Mouse (Mus musculus): ENCODE measurements around the gene Plbd1. TPM values are rescaled to one million over a fixed set of nuclear protein-coding genes. Genes with fewer than 3 reads are reported as not detected.
A peak's percentile ranks its signal among the peaks of the same experiment; 100 is the strongest.

Gene Plbd1
- 10 to 100 TPM; 14.2 to 15.5 TPM for total RNA-seq (2021)
- long read RNA-seq, experiment 1, transcript Plbd1-201 (11 exons, 2,010 nt): major isoform, 23 of 31 reads
- long read RNA-seq, experiment 1, partial matches to known transcripts: 4 of 31 reads
- long read RNA-seq, experiment 1, other reads (novel, unspliced or antisense): 4 of 31 reads
- long read RNA-seq, experiment 2, transcript Plbd1-201 (11 exons, 2,010 nt): major isoform, 21 of 24 reads
- long read RNA-seq, experiment 2, partial matches to known transcripts: 0 of 24 reads
- long read RNA-seq, experiment 2, other reads (novel, unspliced or antisense): 3 of 24 reads

DNA sequence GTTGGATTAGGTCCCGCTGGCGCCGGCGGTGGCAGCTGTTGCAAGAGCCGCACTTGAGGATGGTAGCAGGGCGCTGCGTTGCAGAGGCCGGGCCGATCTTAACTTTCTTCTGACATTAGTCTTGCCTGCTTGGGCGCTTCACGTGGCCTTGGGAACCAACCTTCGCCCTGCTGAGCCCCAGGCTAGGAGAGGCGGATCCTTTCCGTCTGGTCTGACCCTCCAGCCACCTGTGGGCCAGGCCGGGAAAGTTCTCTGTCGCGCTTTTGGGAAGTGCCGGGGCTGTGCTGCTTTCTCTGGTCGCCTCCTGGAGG, at the start of gene Plbd1:
Gene Plbd1 (minus strand): TSS at position 223 of the 311 bp plus-strand sequence.
- peak; percentile 36 to 74 for DNase-seq (ENCODE audit: low spot score in 2 of 2)

DNA sequence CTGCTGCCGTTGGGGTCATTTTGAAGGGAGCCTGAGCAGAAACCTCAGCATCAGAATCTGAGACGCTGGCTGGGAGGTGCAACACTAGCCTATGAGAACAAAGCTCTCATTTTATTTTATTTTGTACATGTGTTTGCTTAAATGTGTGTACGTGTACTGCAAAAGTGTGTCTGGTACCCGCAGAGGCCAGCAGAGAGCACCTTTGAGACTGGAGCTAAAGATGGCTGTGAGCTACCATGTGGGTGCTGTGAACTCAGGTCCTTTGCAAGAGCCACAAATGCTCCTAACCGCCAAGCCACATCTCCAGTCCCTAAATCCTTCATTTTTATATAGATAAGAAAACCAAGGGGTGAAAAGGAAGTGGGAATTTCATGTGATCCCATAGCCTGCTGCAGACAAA, 48.7 kb upstream of the Plbd1 start:
- DNase-seq (ENCODE audit: low spot score in 2 of 2): no peak

DNA sequence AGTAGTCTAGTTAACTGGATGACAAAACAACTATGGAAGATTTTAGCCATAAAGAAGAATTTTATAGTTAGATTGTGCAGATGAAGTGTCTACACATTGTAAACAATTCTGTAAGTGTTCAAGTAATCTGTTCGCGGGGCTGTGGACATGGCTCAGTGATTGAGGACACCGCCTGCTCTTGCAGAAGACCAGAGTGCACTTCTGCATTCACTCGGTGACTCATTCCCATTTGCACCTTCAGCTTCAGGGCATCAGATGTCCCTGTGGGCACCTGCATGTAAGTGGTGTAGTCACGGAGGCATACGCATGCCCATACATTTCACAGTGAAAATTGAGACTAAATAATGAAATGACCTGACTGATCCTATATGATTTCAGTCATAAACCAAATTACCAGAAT, 46.9 kb upstream of the Plbd1 start:
- DNase-seq (ENCODE audit: low spot score in 2 of 2): no peak

DNA sequence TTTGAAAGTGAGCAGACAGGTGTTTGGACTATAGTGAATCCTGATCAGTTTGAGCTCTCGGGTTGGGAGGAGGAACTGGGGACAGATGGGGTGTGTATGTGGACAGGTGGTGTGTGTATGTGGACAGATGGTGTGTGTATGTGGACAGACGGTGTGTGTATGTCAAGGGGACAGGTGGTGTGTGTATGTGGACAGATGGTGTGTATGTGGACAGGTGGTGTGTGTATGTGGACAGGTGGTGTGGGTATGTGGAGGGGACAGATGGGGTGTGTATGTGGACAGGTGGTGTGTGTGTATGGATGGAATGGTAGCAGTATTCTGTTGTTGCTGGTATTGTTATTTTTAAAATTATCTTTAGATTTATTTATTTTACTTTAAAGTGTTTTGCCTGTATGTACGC, 40.1 kb upstream of the Plbd1 start:
- no peak for DNase-seq (ENCODE audit: low spot score in 2 of 2)

DNA sequence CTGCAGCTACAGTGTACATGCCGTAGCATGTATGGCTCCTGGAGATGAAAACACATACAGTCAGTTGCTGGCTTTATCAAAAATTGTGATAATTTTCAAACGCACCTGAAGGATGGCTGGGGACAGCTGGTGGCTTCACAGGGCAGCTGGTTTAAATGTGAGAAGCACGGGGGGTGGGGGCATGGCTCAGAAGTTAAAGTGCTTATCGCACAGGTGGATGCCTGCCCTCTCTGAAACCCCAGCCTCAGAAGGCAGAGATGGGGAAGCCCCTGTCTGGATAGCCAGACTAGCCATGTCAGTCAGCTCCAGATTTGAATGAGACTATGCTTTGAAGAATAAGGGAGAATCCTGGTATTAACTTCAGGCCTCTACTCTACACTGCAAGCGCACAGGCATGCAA, 39.5 kb upstream of the Plbd1 start:
- DNase-seq (ENCODE audit: low spot score in 2 of 2): no peak

DNA sequence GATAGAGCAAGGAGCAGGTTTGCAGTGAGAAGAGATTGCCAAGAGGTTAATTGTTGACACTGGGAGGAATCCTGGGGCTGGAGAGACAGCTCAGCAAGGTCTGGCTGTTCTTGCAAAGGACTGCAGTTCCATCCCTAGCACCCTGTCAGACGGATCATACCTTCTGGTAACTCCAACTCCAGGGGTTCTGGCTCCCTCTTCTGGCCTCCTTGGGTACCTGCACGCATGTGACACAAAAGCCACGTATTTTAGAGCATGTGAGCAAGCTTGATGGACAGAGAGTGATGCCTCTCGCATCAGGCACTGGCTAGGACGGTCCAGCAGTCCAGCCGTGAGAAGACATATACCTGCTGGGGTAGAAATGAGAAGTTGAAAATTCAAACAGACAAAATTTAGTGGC, 29.6 kb upstream of the Plbd1 start:
- no peak for DNase-seq (ENCODE audit: low spot score in 2 of 2)

DNA sequence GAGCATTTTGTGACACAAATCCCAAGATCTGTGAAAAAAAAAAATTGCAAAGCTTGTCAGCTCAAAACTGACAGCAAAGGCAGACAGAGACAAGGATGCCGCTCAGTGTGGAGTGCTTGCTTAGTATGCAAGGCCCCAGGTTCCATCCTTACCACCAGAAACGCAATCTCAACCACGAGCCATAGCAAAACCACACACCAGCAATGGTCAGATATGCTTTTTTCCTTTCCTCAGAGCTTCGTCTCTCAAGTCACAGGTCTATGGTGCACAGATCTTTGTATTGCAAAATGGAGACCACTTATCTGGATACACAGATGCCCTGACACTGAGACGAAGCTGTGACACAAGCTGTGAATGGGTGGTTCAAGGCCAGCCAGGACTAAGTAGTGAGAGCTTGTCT, 28.8 kb upstream of the Plbd1 start:
- DNase-seq (ENCODE audit: low spot score in 2 of 2): no peak

DNA sequence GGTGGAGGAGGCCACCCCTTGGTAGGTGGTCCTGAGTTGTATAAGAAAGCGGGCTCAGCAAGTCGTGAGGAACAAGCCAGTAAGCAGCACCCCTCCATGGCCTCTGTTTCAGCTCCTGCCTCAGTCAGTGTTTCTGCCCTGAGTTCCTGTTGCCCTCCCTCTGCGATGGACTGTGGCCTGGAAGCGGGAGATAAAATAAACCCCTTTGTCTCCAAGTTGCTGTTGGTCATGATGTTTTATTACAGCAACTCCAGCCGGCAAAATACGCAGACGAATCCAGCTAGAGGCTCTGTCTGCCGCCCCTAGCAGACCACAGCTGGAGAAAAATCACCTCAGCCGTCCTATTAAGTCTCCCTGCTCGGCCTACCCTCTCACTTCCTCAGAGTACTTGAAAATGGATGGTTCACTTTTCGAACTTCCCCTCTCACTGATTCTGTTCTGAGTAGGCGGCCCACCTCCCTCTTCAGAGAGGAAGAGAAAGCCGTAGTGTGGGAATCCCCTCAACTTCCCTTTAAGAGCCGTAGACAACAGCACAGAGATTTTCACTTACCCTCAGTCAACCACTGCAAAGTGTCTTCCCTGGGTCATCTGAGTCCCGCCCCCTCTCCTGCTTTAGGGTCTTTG, 28.2 kb upstream of the Plbd1 start:
- no peak for DNase-seq (ENCODE audit: low spot score in 2 of 2)

DNA sequence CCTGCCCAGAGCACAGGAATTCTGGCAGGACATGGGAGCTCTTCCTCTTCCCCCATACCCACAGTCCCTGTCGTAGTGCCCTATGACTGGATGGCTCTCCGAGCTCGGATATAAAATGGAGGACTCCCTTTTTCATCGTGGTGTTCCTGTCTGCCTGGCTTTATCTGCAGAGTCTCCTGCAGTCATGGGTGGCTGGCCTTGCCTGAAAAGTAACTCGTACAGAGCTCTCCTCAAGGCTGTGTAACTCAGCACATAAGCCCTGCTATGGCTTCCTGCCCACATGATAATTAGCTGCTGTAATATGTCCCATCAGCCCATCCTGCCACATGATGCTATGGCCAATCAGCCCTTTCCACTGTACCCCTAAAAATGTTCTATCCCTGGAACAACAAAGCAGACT, 23.7 kb upstream of the Plbd1 start:
- DNase-seq (ENCODE audit: low spot score in 2 of 2): no peak

DNA sequence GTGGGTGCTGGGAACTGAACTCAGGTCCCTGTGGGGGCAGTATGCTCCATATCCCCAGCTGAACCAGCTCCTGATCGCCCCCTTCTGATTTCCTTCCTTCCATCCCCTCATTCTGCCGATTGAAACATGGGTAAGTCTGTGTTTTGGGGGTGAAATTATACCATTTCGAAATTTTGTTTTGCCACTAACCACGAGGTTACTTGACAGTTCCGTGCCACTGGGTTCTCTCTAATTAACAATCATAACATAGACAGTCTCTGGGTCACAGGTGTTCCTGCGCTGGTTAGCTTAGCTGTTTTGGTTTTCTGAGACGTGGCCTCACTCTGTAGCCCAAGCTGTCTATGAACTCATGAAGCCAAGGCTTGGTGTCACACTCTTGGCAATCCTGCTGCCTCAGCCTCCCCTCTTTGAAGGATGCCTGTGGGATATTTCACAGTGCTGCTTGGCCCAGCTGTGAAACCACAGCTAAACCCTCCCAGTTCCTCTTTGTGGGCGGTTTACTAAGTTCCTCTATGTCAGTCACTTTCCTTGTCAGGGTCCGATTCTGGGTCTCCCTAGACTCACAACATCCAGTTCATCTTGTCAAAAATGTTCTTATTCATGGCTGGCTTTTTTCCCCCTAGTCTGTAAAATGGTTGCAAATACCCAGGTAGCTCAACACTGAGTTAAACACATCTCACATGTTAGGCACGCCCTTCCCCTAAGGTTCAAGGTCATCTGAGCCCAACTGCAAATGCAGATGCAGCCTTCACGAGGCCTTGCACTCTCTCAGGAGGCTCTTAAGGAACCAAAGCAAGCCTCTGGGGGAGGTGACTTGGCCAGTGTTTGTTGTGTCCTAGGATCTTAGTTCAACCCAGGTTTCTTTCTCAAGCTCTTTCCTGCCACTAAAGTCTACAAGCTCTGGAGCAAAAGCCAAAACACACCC, 21.9 kb upstream of the Plbd1 start:
- no peak for DNase-seq (ENCODE audit: low spot score in 2 of 2)

DNA sequence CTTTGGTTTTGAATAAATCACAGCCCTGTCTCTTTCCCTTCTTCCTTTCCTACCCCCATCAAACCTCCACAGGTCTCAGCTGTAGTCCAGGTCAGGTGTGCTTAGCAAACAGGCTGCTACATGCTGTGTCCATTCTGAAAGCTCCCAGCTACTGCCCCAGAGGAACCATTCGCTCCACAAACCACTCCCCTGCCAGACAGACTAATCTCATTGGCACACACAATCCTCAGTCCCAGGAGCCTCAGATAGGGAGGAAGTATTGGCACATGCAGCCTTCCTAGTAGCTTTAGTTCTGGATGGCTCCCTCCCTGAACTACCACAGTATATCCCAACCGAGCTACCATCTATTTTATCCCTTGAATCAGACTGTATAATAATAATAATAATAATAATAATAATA, 17.7 kb upstream of the Plbd1 start:
- no peak for DNase-seq (ENCODE audit: low spot score in 2 of 2)

DNA sequence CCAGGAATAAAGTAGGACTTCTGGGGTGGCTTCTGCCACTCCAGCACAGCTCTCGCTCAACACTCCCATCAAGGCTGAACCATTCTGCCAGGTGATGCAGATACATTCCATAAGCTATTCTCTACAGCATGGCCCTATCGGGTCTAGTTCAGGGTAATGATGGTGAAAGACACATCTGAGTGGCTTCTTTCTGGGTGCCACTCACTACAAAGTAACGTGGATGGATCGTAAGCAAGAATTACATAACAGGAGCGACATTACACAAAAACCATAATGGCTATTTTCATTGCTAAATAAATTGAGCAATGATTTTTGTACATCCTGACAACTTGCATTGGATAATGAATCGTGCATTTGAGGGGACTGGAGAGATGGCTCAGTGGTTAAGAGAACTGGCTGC, 13.2 kb upstream of the Plbd1 start:
- DNase-seq (ENCODE audit: low spot score in 2 of 2): no peak

DNA sequence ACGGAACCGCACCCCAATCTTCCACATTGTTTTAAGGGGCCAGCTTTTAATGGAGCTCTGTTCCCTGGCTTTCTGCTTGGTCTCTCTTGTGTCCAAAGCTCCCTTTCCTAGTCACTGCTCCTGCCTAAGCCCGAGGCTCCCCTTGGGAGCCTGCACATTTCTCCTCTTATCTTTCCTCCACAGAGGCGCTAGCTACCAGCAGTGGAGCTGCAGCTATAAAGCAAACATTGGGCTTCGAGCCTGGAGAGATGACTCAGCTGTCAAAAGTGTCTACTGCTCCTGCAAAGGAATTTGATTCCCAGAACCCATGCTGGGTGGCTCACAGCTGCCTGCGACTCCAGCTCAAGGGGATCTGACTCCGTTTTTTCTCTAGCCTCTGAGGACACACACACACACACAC, 10.7 kb upstream of the Plbd1 start:
- DNase-seq (ENCODE audit: low spot score in 2 of 2): peak in 1 of 2 experiments; percentile 50

DNA sequence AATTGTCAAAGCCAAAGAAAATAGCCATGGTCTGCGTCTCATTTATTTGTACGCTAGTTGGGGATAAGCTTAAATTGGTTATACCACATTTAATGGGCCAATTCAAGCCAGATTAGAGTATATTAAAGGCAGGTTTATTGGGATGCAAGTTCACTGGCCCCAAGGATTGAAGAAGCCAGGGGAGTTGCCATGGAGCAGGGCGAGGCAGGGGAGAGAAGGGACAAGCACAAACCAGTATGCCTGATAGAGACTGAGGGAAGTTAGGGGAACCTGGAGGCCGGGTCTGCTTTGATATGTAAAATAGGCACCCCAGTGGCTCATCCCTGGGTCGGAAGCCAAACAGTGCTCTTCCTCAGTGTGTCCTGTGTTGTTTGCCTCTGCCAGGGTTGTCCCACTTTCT, 7.5 kb upstream of the Plbd1 start:
- no peak for DNase-seq (ENCODE audit: low spot score in 2 of 2)

DNA sequence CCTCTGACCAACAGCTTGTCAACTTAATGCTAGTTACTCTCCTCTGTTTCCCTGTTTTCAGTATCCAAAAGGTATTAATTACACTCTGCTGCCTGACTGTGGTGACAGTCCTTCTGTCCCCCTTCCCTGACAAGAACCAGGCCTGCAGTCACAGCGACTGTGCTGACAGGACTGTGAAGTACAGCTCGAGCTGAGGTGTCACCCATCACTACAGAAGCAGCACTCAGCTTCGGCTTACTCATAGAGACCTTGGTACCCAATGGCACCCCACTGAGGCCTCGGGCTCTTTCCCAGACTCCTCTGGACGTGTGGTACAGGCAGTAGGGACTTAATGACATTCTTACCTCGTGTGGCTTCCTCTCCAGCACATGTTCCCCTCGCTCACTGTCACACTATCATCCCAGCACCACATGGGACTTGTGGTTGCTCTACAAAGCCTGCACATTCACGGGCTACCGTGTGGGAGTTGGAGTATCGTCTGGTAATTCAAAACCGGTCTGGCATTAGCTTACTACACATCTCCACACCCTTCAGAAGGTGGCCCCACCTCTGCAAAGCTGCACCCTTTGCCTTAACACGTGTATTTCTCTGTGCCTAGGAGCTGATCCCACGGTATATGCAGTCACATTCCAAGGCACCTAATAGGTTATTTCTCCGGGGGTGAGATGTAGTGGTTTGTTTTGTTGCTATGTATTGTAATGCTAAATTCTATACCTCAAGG, 6.7 kb upstream of the Plbd1 start:
- no peak for DNase-seq (ENCODE audit: low spot score in 2 of 2)

DNA sequence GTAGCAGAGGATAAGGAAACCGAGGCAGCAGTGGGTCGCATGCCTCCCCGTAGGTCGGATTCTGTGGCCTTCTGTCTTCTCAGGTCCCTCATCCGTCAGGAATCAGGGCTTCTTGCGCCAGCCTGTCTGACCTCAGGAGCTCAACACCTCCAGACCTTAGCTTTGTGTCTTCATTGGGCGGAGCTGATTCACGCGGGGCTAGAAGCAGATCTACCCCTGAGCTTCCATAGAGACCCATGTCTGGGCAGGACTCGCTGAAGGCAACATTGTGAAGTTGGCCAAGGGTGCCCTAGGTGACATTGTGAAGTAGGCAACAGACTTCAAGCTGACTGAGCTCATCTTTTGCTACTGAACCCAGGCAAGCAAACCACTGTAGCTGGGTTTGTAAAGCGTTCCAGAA, 335 bp upstream of the Plbd1 start:
- DNase-seq (ENCODE audit: low spot score in 2 of 2): no peak

DNA sequence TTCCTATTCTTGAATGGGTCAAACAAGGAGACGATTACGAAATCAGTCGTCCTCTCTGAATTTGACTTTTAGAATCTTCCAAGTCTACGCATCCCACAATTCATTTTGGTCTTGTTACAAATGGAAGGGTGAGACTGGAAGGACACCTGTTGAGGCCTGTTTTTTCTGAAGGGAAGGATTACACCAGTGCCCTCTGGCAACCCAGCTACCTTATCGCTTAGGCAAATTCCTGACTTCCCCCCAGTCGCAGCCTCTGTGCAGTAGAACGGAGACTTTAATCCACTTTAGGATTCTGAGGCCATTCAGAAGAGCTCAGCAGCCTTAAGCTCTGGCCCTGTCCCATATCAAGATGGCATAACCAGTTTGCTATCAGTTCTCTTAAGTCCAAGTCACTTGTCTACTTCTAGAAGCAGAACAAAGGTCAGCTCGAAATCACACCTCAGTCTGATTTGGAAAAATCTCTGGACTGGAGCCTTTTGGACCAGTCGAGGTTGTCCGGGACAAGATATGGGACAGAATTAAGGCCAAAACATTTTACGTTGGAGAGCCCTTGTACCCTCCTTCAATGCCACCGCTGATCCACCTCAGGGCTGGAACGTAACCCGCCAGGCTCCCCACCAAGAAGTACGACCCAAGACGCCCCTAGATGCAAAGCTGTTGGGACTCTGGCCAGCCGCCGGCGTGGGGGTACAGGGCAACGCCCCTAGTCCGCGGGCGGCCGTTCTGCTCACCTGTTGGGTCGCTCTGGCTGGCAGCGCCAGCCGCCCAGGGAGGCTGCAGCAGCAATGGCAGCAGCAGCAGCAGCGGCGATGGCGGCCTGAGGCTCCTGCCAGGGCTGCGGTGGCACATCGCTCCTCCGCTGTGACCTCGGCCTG, 660 bp downstream of the Plbd1 start:
- DNase-seq (ENCODE audit: low spot score in 2 of 2): no peak

DNA sequence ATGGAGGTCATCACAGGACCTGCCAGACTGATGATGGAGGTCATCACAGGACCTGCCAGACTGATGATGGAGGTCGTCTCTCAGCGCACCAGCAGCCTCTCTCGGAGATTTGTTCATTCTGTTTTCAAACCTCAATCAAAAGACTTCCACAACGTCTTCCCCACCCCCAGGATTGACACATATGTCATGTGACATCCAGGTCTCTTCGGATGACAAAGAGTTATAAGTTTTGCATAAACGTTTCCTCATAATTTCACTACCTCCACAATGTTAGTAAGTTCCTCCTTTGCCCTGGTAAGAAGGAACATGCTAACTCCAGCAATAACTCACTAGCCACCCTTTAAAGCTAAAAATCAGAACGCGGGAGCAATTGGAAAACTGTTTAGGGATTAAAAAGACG, 2.5 kb downstream of the Plbd1 start:
- no peak for DNase-seq (ENCODE audit: low spot score in 2 of 2)

DNA sequence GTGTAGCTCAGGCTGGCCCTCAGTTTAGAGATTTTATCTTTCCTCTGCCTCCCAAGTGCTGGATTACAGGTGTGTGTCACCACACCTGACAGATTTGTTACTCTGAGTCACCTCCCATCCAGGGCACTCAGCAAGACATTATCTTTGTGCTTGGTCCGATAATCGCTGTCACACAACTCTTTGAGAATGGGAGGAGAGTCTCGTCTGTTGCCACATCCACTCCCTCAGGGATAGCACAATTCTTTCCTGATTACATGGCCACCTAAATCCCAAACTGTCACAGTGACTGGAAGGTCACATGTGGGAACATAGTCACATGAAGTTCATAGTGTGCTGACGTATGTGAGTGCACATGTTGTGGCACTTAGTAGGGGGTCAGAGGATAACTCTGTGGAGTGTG, 3.4 kb downstream of the Plbd1 start:
- DNase-seq (ENCODE audit: low spot score in 2 of 2): no peak

DNA sequence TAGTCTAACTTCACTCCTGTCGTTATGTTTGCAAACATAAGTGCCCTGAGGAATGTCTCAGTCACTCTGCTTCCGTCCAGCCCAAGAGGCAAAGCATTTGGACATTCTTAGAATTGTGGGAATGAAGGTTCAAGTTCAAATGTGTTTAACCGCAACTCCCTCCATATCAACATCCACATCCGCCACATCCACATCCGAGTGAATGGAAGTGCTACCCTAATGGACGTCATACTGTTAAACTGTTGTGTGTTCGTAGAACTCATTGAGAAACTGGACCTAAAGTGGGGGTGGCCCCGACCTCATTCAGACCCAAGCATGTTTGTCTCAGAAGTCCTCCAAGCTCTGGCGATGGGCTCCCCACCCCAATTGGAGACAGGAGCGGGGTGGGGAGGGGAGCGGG, 5.9 kb downstream of the Plbd1 start:
- no peak for DNase-seq (ENCODE audit: low spot score in 2 of 2)

DNA sequence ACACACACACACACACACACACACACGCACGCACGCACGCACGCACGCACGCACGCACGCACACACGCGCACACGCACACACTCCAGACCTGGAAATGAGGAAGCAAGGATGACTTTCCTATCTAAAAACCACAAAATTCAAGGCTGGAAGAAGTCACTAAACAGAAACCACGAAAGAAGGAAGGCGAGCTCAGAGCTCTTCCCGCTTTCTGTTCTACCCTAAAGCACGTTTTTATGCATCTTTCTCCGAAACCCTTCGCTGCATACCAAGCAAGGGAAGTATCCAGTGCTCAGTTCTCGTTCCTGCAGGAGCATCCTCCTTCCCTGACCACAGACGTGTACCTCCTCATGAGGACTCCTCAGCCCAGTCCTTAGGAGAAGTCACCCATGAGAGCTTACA, 7.3 kb downstream of the Plbd1 start:
- DNase-seq (ENCODE audit: low spot score in 2 of 2): no peak
